Mouse (Mus musculus) hindbrain, postnatal 0 days (tissue): ENCODE results near the gene Parvg. TPM values are rescaled to one million over a fixed set of nuclear protein-coding genes. Genes with fewer than 3 reads are reported as not detected.

Experiments
- ATAC-seq: fragments of 200-750 bp; cut with Nextera tagmentation; 2 replicates; pipeline ENCODE4 v1.8.0; 2017; ENCODE audit warnings: mild to moderate bottlenecking, moderate TSS enrichment, moderate library complexity
- DNase-seq: peaks from one replicate; pipeline ENCODE4 v3.0.0-alpha.2; 2015; ENCODE audit warnings: low spot score
- H3K27ac ChIP-seq: fragments of 300-500 bp; sonication (generic); 2 replicates; pipeline ENCODE4 v1.5.1; 2014; ENCODE audit warnings: mild to moderate bottlenecking
- H3K27me3 ChIP-seq: fragments of 300-500 bp; sonication (generic); 2 replicates; pipeline ENCODE4 v1.6.1; 2014; ENCODE audit warnings: low read length, mixed read lengths; ENCODE audit not compliant: insufficient read depth
- H3K36me3 ChIP-seq: fragments of 300-500 bp; sonication (generic); 2 replicates; pipeline ENCODE4 v1.6.1; 2014; ENCODE audit warnings: low read length, mixed read lengths; ENCODE audit not compliant: insufficient read depth
- H3K4me1 ChIP-seq: fragments of 300-500 bp; sonication (generic); 2 replicates; pipeline ENCODE4 v1.6.1; 2014; ENCODE audit warnings: antibody characterized with exemption, low read length, mixed read lengths; ENCODE audit not compliant: insufficient read depth
- H3K4me2 ChIP-seq: fragments of 300-500 bp; sonication (generic); 2 replicates; pipeline ENCODE4 v1.6.1; 2014; ENCODE audit warnings: low read depth, mild to moderate bottlenecking, low read length, moderate library complexity, mixed read lengths
- H3K4me3 ChIP-seq: fragments of 300-500 bp; sonication (generic); 2 replicates; pipeline ENCODE4 v1.5.1; 2014; ENCODE audit warnings: low read length
- H3K9ac ChIP-seq: fragments of 300-500 bp; sonication (generic); replicated peaks from 2 replicates; pipeline ENCODE4 v1.6.1; 2014; ENCODE audit warnings: mild to moderate bottlenecking, low read length, moderate library complexity, mixed read lengths
- H3K9me3 ChIP-seq: fragments of 300-500 bp; sonication (generic); 2 replicates; pipeline ENCODE4 v1.6.1; 2016; ENCODE audit warnings: low read length, mixed read lengths
- CTCF ChIP-seq: IDR thresholded peaks from 2 replicates; pipeline ENCODE4 v1.5.1; 2016; ENCODE audit warnings: antibody characterized with exemption, control low read depth, low read depth
- WGBS: fragments of 180-500 bp; shearing (Covaris S2); extraction: QIAGEN DNeasy Blood & Tissue Kit; methylation state at CpG from one replicate; pipeline ENCODE4 v1.1.7; 2014; 5-methylcytosine and 5-hydroxymethylcytosine counted together
- polyA plus RNA-seq: library from polyadenylated mRNA; unstranded; fragments of >200 nt; fragmentation: Nextera tagmentation; extraction: Ambion mirVana; gene quantifications from 2 replicates; pipeline ENCODE4 v1.2.1, GENCODE M21; 2015
- total RNA-seq: library from RNA; depleted of rRNA; stranded (reverse); fragments of >200 nt; gene quantifications from 2 replicates; pipeline ENCODE4 v1.2.3, GENCODE M21; 2014; rRNA removed

Gene Parvg
- total RNA-seq, result 1.1 and 1.4 TPM in 2 replicates
- polyA plus RNA-seq, result 1.8 and 1.9 TPM in 2 replicates

DNA sequence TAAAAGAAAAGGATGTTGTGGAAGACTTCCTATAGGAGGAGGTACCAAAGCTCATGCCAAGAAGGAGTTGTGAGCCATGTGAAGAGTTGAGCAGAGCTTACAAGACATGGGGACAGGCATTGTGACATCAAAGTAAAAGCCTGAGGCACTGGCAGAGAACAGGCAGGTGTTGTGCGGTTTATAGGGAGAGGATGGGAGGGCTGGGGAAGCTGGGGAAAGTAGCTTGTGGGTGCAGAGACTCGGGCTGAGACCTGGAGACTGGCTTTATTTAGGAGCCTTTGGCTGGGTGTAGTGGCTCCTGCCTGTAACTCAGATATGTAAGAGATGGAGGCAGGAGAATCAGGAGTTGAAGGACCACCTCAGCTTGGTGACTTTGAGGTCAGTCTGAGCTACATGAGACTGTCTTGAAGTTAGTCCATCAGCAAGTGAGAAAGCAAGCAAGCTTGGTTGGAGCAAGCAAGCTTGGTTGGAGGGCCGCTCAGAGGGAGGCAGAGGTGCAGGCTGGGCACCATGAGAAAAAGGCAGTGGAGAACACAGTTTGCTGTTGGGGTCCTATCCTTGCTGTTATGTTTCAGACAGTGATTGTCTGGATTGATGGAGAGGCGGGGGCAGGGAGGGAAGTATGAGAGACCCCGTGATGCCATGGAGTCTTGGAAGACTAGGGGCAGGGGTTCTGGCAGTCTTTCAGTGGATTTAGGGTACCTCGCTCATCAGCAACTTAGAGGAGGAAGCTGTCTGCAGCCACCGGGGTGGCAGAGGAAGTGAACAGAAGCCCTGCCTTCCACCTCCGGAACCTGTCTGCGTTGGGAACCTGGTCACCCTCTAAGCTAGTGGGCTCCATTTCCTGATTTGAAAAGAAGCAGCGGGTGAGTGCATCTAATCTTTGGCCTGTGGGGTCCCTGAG lies at the start of gene Parvg:
Gene Parvg (plus strand): TSS at position 61 of the 904 bp plus-strand sequence.
- no peak within 1 kb of the TSS for H3K27ac ChIP-seq
- no peaks in the 10 kb centered on the region for H3K4me1 ChIP-seq
- no peak for DNase-seq
- H3K4me2 ChIP-seq, result no peak within 1 kb of the TSS
- no peak for TF ChIP-seq CTCF
- no peak for ATAC-seq
- no peak within 1 kb of the TSS for H3K4me3 ChIP-seq
- no peaks in the 10 kb centered on the region for H3K36me3 ChIP-seq
- H3K9me3 ChIP-seq, result no peaks in the 10 kb centered on the region
- 83% methylated on average over 10 of the region's 10 CpGs for WGBS
- H3K27me3 ChIP-seq, result no peaks in the 10 kb centered on the region
- no peak within 1 kb of the TSS for H3K9ac ChIP-seq

- no peak overlapping the region for H3K9ac ChIP-seq
- DNase-seq (no peak), ATAC-seq (no peak)
- H3K36me3 ChIP-seq, result no peaks in the 10 kb centered on the region
- 81% methylated on average over 4 of the region's 4 CpGs for WGBS
- H3K4me1 ChIP-seq, result no peaks in the 10 kb centered on the region
- no peak overlapping the region for H3K27ac ChIP-seq
- TF ChIP-seq CTCF, result no peak
- no peaks in the 10 kb centered on the region for H3K27me3 ChIP-seq
- no peak overlapping the region for H3K4me2 ChIP-seq
- H3K9me3 ChIP-seq, result no peaks in the 10 kb centered on the region
- no peak overlapping the region for H3K4me3 ChIP-seq
These were observed 47.8 kb upstream of the Parvg start for GRCm38 (mm10) chr15:84276066-84276465.

DNA sequence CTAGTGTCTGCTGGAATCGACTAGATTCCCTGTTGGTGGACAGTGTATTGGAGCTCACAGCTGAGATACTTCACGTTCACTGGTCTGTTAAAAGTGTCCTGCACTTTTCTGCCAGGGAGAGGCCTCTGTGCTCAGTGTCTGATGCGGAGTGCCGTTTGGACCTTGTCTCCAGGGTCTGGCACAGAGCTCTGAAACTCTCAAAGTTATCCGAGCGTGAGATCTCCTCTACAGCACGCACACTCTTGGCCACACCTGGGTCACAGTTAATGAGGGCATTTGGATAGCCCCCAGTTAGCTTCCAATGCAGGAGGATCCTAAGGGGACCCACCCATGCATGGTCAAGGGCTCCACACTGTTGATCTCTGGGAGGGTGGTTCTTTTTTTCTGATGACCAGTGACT lies 45.7 kb upstream of the Parvg start:
- no peak overlapping the region for H3K4me3 ChIP-seq
- no peaks in the 10 kb centered on the region for H3K27me3 ChIP-seq
- 66% methylated on average over 7 of the region's 7 CpGs for WGBS
- 0 out of 2 replicates have a peak, but pooled peaks cover 5% of the 10 kb centered on the region for H3K4me1 ChIP-seq
- H3K27ac ChIP-seq, result no peak overlapping the region
- DNase-seq (no peak), ATAC-seq (no peak)
- H3K36me3 ChIP-seq, result no peaks in the 10 kb centered on the region
- H3K9me3 ChIP-seq, result no peaks in the 10 kb centered on the region
- H3K4me2 ChIP-seq, result no peak overlapping the region
- TF ChIP-seq CTCF, result no peak
- no peak overlapping the region for H3K9ac ChIP-seq

- H3K27me3 ChIP-seq, result no peaks in the 10 kb centered on the region
- 0 out of 2 replicates have a peak, but pooled peaks cover 5% of the 10 kb centered on the region for H3K4me1 ChIP-seq
- no peak overlapping the region for H3K4me3 ChIP-seq
- no peak for ATAC-seq
- no peak overlapping the region for H3K4me2 ChIP-seq
- WGBS, result 41% methylated on average over 7 of the region's 7 CpGs
- no peaks in the 10 kb centered on the region for H3K9me3 ChIP-seq
- DNase-seq, result no peak
- H3K36me3 ChIP-seq, result no peaks in the 10 kb centered on the region
- no peak overlapping the region for H3K27ac ChIP-seq
- TF ChIP-seq CTCF, result no peak
- H3K9ac ChIP-seq, result no peak overlapping the region
These were observed 45.2 kb upstream of the Parvg start for GRCm38 (mm10) chr15:84278656-84279055.

GRCm38 (mm10) chr15:84280309-84280708 lies 43.5 kb upstream of the Parvg start:
- DNase-seq (no peak), ATAC-seq (no peak)
- Histone ChIP-seq H3K27me3 (no peaks in the 10 kb centered on the region), H3K27ac (no peak overlapping the region), H3K9ac (no peak overlapping the region), H3K4me1 (0 out of 2 replicates have a peak, but pooled peaks cover 5% of the 10 kb centered on the region), H3K36me3 (no peaks in the 10 kb centered on the region), H3K9me3 (no peaks in the 10 kb centered on the region), H3K4me2 (no peak overlapping the region), H3K4me3 (no peak overlapping the region)
- TF ChIP-seq CTCF, result no peak
- WGBS, result 73% methylated on average over 8 of the region's 8 CpGs

GRCm38 (mm10) chr15:84280712-84281347 lies 43.0 kb upstream of the Parvg start:
- Histone ChIP-seq H3K27me3 (no peaks in the 10 kb centered on the region), H3K9ac (no peak overlapping the region), H3K9me3 (no peaks in the 10 kb centered on the region), H3K27ac (no peak overlapping the region), H3K4me3 (no peak overlapping the region), H3K4me2 (no peak overlapping the region), H3K36me3 (no peaks in the 10 kb centered on the region), H3K4me1 (0 out of 2 replicates have a peak, but pooled peaks cover 5% of the 10 kb centered on the region)
- TF ChIP-seq CTCF, result no peak
- ATAC-seq, result no peak
- no peak for DNase-seq
- WGBS, result 81% methylated on average over 11 of the region's 11 CpGs
